21 mouse cellular contexts compared by ENCODE assay signal in the genomic region with DNA sequence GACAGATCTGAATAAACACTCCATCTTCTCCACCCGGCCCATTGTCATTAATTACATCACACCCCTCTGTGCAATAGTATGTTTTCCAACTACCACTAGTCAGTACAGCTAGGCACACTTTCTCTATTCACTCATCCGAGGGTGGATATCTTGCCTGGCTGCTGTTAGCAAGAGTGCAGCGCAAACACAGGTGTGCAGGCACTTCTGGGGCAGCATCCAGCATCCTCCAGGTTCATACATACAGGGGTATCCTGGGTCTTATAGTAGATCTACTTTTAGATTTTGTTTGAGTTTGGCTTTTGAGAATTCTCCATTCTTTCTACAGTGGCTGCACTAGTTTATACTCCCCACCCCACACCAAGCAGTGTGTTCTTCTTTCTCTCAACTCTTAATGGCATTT.
DNase-seq lines count a peak whose midpoint lies in the region; ATAC-seq and TF ChIP-seq lines count a peak whose summit lies in the region.
"Had no signal": no experiment of that assay in that cellular context is flagged by ENCODE, and none has a peak within 500 bp of the region (broad histone marks: within the 10 kb centered on the region; RNA-seq: fewer than 3 reads in every experiment).

No protein-coding gene starts in this region.

- TF ChIP-seq EP300 in heart, adult 2 months (IDR thresholded peaks at IDR 0.05; ENCODE audit: insufficient read depth, low read depth, low read length), result no peak

- 86% methylated on average over 3 of the region's 3 CpGs for WGBS in heart, adult 2 months
- 80% methylated on average over 3 of the region's 3 CpGs for WGBS in heart, embryonic 10.5 days
- 67% methylated on average over 3 of the region's 3 CpGs for WGBS in heart, embryonic 11.5 days (ENCODE audit: insufficient replicate concordance)

- intact Hi-C loops in heart, adult 2 months (cut with DNase I), result no loop called here

- no peaks in the 10 kb centered on the region for H3K9me3 ChIP-seq in heart, embryonic 10.5 days
- no peaks in the 10 kb centered on the region for H3K9me3 ChIP-seq in heart, embryonic 11.5 days (replicated peaks; ENCODE audit: control insufficient read depth, low read length)
- H3K9me3 ChIP-seq: G1E had no signal

- no peak for TF ChIP-seq CTCF in heart, adult 2 months (IDR thresholded peaks at IDR 0.05)

- no peaks in the 10 kb centered on the region for H3K27me3 ChIP-seq in heart, adult 2 months (ENCODE audit: control insufficient read depth, insufficient read depth, low read length)
- H3K27me3 ChIP-seq in heart, embryonic 10.5 days (ENCODE audit: insufficient read depth, poor library complexity, severe bottlenecking), result no peaks in the 10 kb centered on the region
- H3K27me3 ChIP-seq in heart, embryonic 11.5 days (ENCODE audit: control insufficient read depth, insufficient read depth, low read length), result no peaks in the 10 kb centered on the region
- H3K27me3 ChIP-seq: CH12.LX had no signal

- H3K4me2 ChIP-seq in heart, embryonic 11.5 days, result no peak overlapping the region

- H3K79me2 ChIP-seq in heart, adult 2 months (replicated peaks; ENCODE audit: control insufficient read depth, insufficient read depth, low read length), result no peaks in the 10 kb centered on the region

- H3K27ac ChIP-seq in heart, adult 2 months, result no peak overlapping the region
- no peak overlapping the region for H3K27ac ChIP-seq in heart, embryonic 10.5 days
- H3K27ac ChIP-seq in heart, embryonic 11.5 days (ENCODE audit: low read depth, low read length), result no peak overlapping the region

- H3K36me3 ChIP-seq in heart, adult 2 months (ENCODE audit: control insufficient read depth, insufficient read depth, low read length), result no peaks in the 10 kb centered on the region; the same call in 1 of the 2 replicates
- no peaks in the 10 kb centered on the region for H3K36me3 ChIP-seq in heart, embryonic 10.5 days
- no peaks in the 10 kb centered on the region for H3K36me3 ChIP-seq in heart, embryonic 11.5 days (ENCODE audit: control insufficient read depth, insufficient read depth, low read length)
- H3K36me3 ChIP-seq: G1E had no signal

- no peak for TF ChIP-seq POLR2A in heart, adult 2 months (IDR thresholded peaks at IDR 0.05; ENCODE audit: insufficient read depth, low read depth, low read length)

- no peak for ATAC-seq in heart, embryonic 11.5 days (replicated peaks; ENCODE audit: insufficient number of reproducible peaks, low FRiP score, low TSS enrichment)
- ATAC-seq: activated CD4-positive, CD25-positive, alpha-beta regulatory T cell, adult 4 months; CD4-positive, CD25-positive, alpha-beta regulatory T cell, adult 4 months; Patski had no signal

- no peak overlapping the region for H3K9ac ChIP-seq in heart, adult 2 months (ENCODE audit: low read depth, low read length)
- no peak overlapping the region for H3K9ac ChIP-seq in heart, embryonic 11.5 days (ENCODE audit: low read depth, low read length)

- no peak overlapping the region for H3K4me3 ChIP-seq in heart, adult 2 months
- no peak overlapping the region for H3K4me3 ChIP-seq in heart, embryonic 10.5 days
- H3K4me3 ChIP-seq in heart, embryonic 11.5 days (ENCODE audit: low read depth, low read length), result no peak overlapping the region

- H3K4me1 ChIP-seq in heart, adult 2 months (ENCODE audit: control insufficient read depth, insufficient read depth, low read length), result no peaks in the 10 kb centered on the region
- H3K4me1 ChIP-seq in heart, embryonic 10.5 days, result peaks cover 27% of the 10 kb centered on the region; the same call in 1 of the 2 replicates
- H3K4me1 ChIP-seq in heart, embryonic 11.5 days (ENCODE audit: control insufficient read depth, insufficient read depth, low read length), result peaks cover 8% of the 10 kb centered on the region

- peak; percentile 82 for DNase-seq in heart, adult 11 months
- no peak for DNase-seq in heart, adult 2 months
- peak; percentile 51 for DNase-seq in heart, embryonic 10.5 days (ENCODE audit: low spot score)
- DNase-seq in testis, postnatal 10 days (ENCODE audit: low spot score), result peak; percentile 14
- no peak for DNase-seq in testis, postnatal 14 days (ENCODE audit: low spot score)
- DNase-seq: adrenal gland, adult 2 months; adrenal gland, adult 8-10 months; adrenal gland, postnatal 10 days; adrenal gland, postnatal 14 days; adrenal gland, postnatal 25 days; adrenal gland, postnatal 36 days; B cell, adult 2 months; cerebellum, adult 11 months; cerebellum, adult 11-12 months; cerebellum, adult 18-20 months had no signal

Comparison
In these comparisons a context has a peak if more than half of its experiments do, and no peak if none do; other contexts are left out.
1. DNase-seq: peak in heart, adult 11 months (single experiment), heart, embryonic 10.5 days (single experiment) and testis, postnatal 10 days (single experiment); none in heart, adult 2 months (0 of 2) and testis, postnatal 14 days (single experiment).